Mouse (Mus musculus) myocyte (in vitro differentiated cells): ENCODE data around the gene Gtf2h1.

Experiments
- CEBPB ChIP-seq: IDR thresholded peaks from 2 replicates; pipeline ENCODE4 v1.6.1; 2011; ENCODE audit warnings: mild to moderate bottlenecking, moderate library complexity; ENCODE audit not compliant: poor library complexity, insufficient read depth, severe bottlenecking
- E2F4 ChIP-seq: IDR thresholded peaks from one replicate; pipeline ENCODE4 v1.6.1; 2011; ENCODE audit warnings: mild to moderate bottlenecking, control low read depth, moderate library complexity; ENCODE audit not compliant: insufficient read depth
- MAX ChIP-seq: IDR thresholded peaks from one replicate; pipeline ENCODE4 v1.6.1; 2011; ENCODE audit warnings: low read depth, mild to moderate bottlenecking, control low read depth
- MYOG ChIP-seq, 3 experiments: IDR thresholded peaks; one replicate each; pipeline ENCODE4 v1.6.1; 2011; ENCODE audit warnings: control low read depth in 2 of 3, low read depth in 2 of 3, mild to moderate bottlenecking in 2 of 3; ENCODE audit not compliant: insufficient read length in 2 of 3, control insufficient read depth in 1 of 3, insufficient read depth in 1 of 3
- POLR2A ChIP-seq: IDR thresholded peaks from one replicate; pipeline ENCODE4 v1.6.1; 2011; ENCODE audit warnings: low read depth, mild to moderate bottlenecking, control low read depth, moderate library complexity; ENCODE audit not compliant: insufficient read length
- POLR2AphosphoS2 ChIP-seq: IDR thresholded peaks from one replicate; pipeline ENCODE4 v1.6.1; 2011; ENCODE audit warnings: low read depth, control low read depth; ENCODE audit not compliant: insufficient read length
- REST ChIP-seq: IDR thresholded peaks from one replicate; pipeline ENCODE4 v1.6.1; 2011; ENCODE audit warnings: mild to moderate bottlenecking, control low read depth, moderate library complexity; ENCODE audit not compliant: insufficient read depth, insufficient read length
- SRF ChIP-seq: IDR thresholded peaks from one replicate; pipeline ENCODE4 v1.6.1; 2011; ENCODE audit warnings: low read depth; ENCODE audit not compliant: control insufficient read depth, insufficient read length
- TCF12 ChIP-seq: IDR thresholded peaks from one replicate; pipeline ENCODE4 v1.6.1; 2011; ENCODE audit warnings: mild to moderate bottlenecking, control low read depth; ENCODE audit not compliant: poor library complexity, insufficient read depth, severe bottlenecking
- TCF3 ChIP-seq: IDR thresholded peaks from one replicate; pipeline ENCODE4 v1.6.1; 2011; ENCODE audit warnings: low read depth, control low read depth; ENCODE audit not compliant: insufficient read length
- USF1 ChIP-seq: IDR thresholded peaks from one replicate; pipeline ENCODE4 v1.6.1; 2011; ENCODE audit warnings: low read depth, mild to moderate bottlenecking, control low read depth, moderate library complexity

DNA sequence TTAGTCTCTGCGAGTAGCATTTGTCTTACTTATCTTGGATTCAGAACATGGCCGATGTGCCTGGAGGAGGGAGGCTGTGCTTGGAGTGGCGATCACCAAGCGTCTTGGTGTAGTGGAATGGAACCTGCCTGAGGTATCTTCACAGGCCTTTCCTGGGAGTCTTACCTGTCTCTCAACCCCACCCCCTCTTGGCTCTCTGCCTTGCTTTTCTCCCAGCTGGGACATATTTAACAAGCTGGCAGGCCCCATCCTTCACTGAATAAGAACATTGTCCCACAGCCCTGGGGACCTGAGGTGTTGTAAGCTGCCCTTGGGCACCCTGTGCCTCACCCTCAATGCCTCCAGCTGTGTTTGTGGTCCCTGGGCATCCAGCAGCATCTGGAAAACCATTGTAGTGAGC lies 47.7 kb downstream of the Gtf2h1 start:
- TF ChIP-seq POLR2A (no peak), MAX (no peak), SRF (no peak), TCF12 (no peak), CEBPB (no peak), POLR2AphosphoS2 (no peak), MYOG (IDR thresholded peaks at IDR 0.05; ENCODE audit: control insufficient read depth in 1 of 3, insufficient read depth in 1 of 3, insufficient read length in 2 of 3, low read depth in 2 of 3) (no peak), USF1 (no peak), E2F4 (no peak), REST (no peak), TCF3 (no peak)
